Mouse (Mus musculus): ENCODE measurements around the gene Nbea.
A peak's percentile ranks its signal among the peaks of the same experiment; 100 is the strongest.

The Nbea gene

GRCm38 (mm10) chr3:56183159-56184133 is at the start of gene Nbea:
Gene Nbea, minus strand, starts transcription at chr3:56183701.
- peak; percentile 28 for DNase-seq

GRCm38 (mm10) chr3:56229283-56229682 is 45.8 kb upstream of the Nbea start:
- DNase-seq = no peak

GRCm38 (mm10) chr3:56215989-56216388 is 32.5 kb upstream of the Nbea start:
- DNase-seq = no peak

- no peak for DNase-seq
These were observed 20.5 kb upstream of the Nbea start for GRCm38 (mm10) chr3:56203968-56204367.

- DNase-seq = no peak
These were observed 4.7 kb upstream of the Nbea start for GRCm38 (mm10) chr3:56188238-56188637.

DNA sequence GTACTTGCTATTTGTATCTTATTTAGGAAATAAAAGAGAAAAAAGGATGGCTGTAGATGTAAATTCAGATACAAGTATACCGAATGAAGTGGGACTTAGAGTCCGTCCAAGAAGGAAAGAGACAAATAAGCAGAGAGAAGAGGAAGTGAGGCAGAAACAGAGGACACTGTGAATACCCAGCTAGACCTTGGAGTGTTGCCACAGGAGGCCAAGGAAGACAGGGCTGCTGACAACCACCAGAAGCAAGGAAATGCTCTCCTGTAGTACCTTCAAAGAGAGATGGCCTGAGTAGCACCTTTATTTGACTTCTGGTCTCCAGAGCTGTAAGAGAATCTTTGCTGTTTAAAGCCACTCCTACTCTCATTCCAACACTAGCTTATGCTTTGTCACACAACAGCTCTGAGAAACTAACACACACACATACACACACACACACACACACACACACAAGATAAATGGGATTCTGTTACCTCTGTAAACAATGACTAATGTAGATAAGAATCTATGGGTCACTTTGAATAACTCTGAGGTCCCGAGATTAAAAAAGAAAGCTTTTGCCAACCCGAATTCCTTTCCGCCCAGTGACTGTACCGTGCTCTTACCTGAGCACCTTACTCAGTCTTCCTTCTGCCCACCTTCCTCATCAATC is 3.8 kb upstream of the Nbea start:
- no peak for DNase-seq

DNA sequence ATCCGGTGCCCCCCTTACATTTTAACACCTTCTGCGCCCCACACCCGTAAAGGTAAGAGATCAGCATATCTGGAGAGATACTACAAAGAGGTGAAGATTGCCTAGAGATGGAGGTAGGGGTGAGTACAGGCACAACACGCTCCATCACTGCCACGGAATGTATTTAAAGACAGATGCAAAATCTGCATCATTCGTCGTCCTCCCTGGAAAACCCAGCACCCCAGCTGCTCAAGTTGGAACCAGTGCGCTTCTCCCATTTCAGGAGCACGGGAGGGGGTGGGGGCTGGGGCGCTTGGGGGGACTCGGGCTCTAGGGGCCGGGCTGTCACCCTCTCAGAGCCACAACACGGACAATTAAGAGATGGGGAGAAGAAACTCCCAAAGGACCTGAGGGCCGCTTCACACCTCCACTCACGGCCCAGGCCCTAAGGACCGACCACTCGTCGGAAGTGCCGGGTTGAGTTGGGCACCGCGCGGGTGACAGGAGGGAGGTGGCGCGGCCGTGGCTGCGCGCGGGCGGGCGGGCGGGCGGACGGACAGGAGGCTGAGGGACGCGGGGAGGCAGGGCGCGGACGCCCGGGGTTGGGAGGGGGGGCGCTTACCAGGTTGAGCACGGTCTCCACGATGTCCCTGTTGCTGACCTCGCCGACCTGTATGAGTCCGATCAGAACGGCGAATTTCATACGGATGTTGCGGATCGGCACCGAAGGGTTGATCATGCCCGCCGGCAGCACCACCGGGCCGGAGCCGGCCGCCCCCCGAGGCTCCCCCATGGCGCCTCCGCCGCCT is 936 bp downstream of the Nbea start:
- no peak for DNase-seq

DNA sequence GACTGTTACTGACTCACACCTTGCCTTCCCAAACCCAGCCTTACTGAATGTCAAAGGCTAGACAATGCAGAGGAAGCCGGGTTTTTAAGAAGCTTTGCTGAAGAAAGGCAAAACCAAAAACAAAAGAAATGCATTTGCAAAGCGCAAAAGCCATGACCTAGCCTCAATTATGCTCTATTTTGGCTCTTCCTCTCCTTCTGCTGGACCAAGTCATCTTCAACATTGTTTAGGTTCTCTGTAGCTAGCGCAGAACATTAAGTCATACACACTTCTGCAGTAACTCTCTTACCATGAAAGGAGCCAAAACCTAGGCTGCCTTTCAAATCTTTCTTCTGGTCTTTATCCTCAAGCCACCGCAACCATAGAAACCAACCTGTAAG is 1.5 kb downstream of the Nbea start:
- DNase-seq = no peak

GRCm38 (mm10) chr3:56181025-56181424 is 2.5 kb downstream of the Nbea start:
- no peak for DNase-seq

- DNase-seq = no peak
These were observed 25.6 kb downstream of the Nbea start for GRCm38 (mm10) chr3:56157864-56158263.

DNA sequence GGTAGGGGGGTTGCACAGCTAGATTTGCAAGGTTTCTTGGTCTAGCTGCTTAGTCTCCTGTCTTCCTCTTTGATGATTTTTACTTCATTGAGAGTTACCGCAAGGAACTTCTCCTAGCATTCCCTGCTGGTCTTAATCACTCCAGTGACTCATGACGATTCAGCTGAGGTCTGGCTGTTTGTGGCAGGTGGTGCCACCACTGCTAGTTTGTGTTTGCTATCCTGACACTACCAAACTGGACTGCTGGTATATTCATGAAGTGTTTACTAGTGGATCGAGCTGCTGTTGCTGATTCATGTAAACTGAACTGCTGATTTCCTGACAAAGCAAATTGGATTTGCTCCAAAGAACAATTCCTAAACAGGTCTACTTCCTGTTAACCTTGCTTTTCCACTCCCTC is 56.8 kb downstream of the Nbea start:
- DNase-seq = no peak

DNA sequence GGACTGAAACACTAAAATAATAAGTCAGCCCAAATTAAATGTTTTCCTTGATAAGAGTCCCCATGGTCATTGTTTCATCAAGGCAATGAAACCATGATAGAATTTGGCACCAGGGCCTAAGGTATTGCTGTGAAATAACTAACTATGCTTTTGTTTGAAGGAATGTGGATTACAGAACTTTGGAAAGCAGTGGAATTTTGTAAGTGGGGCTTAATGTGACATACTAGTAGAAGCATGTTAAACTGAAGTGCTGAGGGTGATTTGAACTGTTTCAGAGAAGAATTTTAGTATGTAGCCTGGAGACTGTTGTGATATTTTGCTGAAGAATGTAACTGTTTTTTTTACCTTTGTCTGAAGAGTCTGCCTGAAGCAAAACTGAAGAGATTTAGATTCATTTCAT is 66.9 kb downstream of the Nbea start:
- DNase-seq = no peak

DNA sequence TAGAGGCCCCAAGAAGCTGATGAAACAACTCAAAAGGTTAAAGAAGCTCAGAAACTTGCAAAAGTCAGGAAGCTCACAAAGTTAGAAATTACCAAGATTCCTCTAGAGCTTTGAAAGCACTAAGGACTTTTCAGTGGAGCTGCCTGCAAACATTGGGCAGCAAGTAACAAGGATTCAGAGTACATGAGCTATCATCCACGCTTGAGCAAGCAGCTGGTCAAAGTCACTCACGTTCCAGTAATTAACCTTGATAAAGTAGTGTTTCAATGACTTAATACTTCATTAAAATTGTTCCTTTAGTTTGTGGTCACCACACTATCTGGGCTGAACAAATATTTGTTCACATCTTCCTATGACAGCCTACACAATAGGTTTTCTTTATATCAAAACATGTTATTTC is 75.4 kb downstream of the Nbea start:
- no peak for DNase-seq

DNA sequence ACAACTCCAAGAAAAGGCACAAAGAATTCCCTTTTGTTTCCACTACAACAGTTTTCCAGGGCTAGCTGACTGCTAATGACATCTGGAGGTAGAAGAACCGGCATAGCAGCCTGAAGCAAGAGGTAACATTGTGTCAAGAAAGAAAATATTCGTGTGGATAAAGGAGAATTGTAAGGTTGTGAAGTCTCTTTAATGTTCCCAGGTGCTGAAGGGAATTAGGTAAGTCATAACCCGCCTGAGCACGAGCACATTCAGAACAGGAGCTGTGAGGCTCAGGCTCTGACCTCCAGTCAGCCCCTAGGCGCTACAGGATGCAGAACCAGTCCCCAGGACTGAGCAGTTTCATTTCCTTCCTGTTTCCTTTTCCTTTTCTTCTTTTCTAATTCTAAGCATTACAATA is 86.4 kb downstream of the Nbea start:
- DNase-seq = no peak

DNA sequence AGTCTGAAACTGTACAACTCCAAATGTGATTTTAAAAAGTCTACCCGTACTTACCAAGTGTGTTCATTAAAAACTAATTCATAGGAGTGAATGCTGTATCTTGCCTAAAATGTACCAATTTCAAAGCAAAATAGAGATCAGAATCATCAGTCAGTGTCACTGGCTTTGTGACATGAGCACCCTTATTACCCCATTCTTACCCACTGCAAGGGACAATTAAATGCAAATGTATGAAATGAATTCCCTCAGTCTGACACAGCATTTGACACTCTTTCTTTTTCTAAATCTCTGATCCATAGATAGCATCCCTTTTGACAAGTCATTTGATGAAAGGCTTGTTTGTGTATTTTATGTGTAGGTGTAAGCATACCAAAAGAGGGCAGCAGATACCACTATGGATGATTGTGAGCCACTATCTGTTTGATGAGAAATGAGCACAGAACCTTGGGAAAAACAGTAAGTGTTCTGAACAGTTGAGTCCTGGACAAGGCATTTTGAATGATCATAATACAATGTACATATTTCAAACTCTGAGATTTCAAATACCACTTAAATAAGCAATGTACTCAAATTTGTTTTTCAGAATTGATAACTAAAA is 104.4 kb downstream of the Nbea start:
- no peak for DNase-seq

DNA sequence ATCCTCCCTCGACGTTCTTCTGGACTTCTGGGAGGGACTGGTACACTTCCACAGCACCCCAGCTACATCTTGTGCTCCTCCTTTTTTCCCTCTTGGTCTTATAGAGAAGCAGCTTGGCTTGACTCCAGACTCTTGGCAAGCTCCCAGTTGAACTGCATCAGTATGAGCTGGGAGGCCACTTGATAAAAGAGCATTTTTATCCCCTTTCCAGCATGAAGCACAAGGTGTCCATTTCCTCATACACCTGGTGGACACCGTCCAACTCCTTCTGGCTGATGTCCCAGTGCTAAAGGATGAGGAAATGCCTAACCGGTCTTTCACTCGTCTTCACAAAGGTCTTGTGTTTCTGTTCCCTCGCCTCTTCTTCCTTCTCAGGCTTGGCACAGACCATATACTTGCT is 115.7 kb downstream of the Nbea start:
- DNase-seq = no peak

DNA sequence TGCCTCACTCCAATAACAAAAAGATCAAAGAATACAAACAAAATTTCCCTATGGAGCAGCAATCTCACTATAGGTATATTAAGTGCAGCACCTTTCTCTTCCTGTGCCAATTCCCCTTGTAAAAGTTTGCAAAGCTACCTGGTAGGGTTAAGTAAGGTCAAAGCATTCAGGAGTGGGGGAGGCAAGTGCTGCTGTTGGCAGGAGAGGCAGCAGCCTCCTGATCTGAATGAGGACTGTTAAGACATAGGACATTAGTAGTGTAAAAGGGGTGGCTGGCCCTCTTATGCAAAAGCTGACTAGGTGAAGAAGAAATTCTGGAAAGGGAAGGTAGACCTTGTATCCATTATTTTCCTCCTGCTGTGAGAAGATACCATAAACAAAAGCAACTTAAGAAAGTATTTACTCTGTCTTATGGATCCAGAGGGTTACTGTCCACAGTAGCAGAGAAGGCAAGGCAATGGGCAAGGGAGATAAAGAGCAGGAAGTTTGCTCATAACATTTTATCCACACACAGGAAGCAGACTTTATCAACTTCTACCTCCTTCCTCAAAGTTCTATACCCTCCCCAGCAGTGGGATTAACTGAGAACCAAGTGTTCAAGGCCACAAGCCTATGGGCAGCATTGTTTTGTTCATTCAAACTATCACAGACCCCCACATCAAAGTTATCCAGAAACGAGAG is 117.0 kb downstream of the Nbea start:
- no peak for DNase-seq

DNA sequence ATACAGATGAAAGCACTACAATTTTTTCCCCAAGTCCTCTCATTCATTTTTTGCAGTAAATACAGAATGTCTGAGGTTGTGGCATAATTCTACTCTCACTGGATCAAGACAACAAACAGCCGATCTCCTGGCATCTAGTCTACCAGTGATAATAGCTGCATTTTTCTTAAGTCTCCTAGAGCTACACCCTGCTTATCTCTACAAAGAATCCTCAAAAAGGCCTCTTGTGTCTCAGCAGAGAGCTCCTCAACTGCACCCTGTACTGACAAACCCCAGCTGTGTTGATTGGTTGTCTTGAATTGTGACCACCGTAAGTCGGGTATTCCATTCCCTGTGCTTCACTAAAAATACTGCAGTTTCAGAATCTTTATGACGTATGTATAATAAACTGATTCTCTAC is 118.3 kb downstream of the Nbea start:
- no peak for DNase-seq

GRCm38 (mm10) chr3:56045659-56046336 is 137.7 kb downstream of the Nbea start:
- DNase-seq = no peak

DNA sequence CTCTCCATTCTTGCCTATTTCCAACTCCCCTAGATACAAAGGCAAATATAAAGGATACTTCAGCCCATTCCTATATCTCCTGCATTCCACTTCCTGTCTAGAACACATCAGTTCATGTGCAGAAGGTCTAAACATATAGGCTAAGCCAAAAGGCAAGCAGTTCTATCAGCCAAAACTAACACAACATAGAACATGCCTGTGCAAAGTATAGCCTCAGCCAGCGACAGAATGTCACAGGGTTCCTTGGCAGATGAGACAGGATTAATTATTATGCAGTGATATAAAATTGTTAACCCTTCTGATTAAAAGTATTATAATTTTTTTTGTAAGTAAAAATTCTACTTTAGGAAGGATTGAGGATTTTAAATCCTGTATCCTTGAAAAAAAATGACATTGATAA is 140.4 kb downstream of the Nbea start:
- no peak for DNase-seq

- no peak for DNase-seq
These were observed 144.0 kb downstream of the Nbea start for GRCm38 (mm10) chr3:56039494-56039893.

DNA sequence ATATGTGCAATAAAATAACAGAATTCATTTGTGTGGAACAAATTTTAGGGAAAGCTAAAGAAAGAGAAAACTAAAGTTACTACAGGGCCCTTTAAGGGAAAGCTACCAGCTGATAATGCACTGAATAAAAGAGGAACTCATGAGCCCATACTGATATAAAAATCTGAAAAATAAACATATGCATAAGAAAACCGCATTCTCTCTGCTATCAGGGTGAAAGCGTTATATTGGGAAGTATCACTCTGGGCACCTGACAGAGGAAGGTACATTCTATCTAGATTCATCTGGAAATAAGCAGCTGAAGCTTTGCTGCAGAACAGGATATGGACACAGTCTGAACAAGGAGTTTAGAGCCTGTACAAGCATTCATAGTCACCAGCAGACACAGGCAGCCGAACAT is 148.9 kb downstream of the Nbea start:
- DNase-seq = no peak

Data from thymus, postnatal 25 days (tissue).